Mouse (Mus musculus): ENCODE results near the gene Dlg4. TPM values are rescaled to one million over a fixed set of nuclear protein-coding genes. Genes with fewer than 3 reads are reported as not detected.

Dlg4 gene
- polyA plus RNA-seq, 1 experiment from 2014 or later, result 24.9 TPM

DNA sequence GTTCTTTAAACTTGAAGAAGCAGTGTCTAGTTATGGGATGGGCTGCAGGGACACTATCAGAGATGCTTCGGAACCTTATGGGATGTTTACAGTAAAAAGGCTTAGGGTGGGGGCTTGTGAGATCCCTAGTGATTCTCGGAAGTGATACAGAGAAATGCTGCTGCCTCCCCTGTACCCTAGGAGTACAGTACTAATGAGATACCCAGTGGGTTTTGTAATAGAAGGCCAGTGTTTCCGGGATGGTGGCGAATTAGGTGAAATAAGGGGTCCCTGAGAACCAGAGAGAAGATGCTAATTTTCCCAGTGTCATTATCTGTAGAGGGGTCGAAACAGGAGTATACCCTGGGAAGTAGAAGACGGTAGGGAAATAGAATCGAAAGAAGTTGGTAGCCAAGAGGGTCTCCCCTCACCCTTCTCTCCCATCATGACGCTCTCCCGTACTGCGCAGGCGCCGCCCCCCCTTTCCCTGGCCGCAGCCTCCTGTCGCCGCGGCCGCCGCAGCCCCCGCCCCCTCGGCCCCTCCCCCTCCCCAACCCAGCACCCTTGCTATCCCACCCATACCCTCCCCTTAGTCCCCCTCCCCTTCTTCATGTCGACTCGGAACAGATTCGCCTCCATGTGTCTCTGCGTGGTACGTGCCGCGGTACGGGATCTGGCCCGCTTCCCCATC, 6.9 kb downstream of the Dlg4 start:
- no peaks in the 10 kb centered on the region for H3K36me3 ChIP-seq (replicated peaks)
- H3K4me1 ChIP-seq, result peaks cover 88% of the 10 kb centered on the region
- peak overlapping the region; percentile 68 for H3K27ac ChIP-seq
- H3K9ac ChIP-seq, result peak overlapping the region; percentile 64
- H3K27me3 ChIP-seq, result no peaks in the 10 kb centered on the region
- H3K4me2 ChIP-seq, result peak overlapping the region; percentile 72
- H3K9me3 ChIP-seq, result no peaks in the 10 kb centered on the region
- ATAC-seq (ENCODE audit: low FRiP score), result no peak
- WGBS, result 3% methylated on average over 27 of the region's 29 CpGs
- H3K4me3 ChIP-seq (replicated peaks), result peak overlapping the region; percentile 41

DNA sequence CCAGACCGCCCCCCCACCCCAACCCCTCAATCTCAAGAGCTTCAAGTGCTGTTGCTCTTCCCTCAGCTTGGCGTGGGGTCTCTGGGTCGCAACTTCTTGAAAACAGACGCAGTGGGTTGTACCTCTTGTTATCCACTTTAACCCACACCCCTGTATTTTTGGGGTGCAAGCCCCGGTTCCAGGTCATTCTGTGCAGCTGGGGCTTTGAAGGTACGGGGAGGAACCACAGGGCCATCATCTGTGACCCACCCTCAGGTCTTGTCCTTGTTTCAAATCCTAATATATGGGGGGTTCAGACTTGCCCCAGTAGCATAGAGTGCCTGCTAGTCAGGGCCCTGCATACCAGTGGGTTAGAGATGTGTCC, 7.4 kb downstream of the Dlg4 start:
- no peaks in the 10 kb centered on the region for H3K9me3 ChIP-seq
- no peaks in the 10 kb centered on the region for H3K36me3 ChIP-seq (replicated peaks)
- H3K4me3 ChIP-seq (replicated peaks), result peak overlapping the region; percentile 41
- H3K4me2 ChIP-seq, result peak overlapping the region; percentile 72
- H3K27ac ChIP-seq, result peak overlapping the region; percentile 68
- 11% methylated on average over 5 of the region's 6 CpGs for WGBS
- H3K4me1 ChIP-seq, result peaks cover 86% of the 10 kb centered on the region
- H3K27me3 ChIP-seq, result no peaks in the 10 kb centered on the region
- no peak for ATAC-seq (ENCODE audit: low FRiP score)
- H3K9ac ChIP-seq, result peak overlapping the region; percentile 64

DNA sequence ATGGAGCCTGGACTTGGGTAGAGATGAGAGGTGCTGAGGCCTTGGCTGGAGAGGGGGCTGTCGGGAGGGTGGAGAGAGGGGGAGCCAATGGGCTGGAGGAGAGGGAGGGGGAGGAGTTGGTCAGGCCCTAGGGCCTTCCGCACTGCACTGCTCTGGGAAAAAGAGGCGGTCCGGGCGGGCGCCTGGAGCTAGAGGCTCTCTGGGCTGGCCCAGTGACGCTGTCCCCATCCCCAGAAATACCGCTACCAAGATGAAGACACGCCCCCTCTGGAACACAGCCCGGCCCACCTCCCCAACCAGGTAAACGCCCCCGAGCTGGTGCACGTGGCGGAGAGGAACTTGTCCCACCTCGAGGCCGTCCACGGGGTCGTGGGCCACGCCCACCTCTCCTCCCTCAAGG, 9.9 kb downstream of the Dlg4 start:
- peaks cover 87% of the 10 kb centered on the region for H3K4me1 ChIP-seq
- WGBS, result 1% methylated on average over 14 of the region's 19 CpGs
- peak overlapping the region; percentile 96 for H3K27ac ChIP-seq
- ATAC-seq (ENCODE audit: low FRiP score), result 0 out of 2 replicates have a peak, but pooled peaks have one; percentile 8
- no peaks in the 10 kb centered on the region for H3K9me3 ChIP-seq
- peaks cover 12% of the 10 kb centered on the region for H3K36me3 ChIP-seq (replicated peaks)
- no peaks in the 10 kb centered on the region for H3K27me3 ChIP-seq
- peak overlapping the region; percentile 36 for H3K9ac ChIP-seq
- peak overlapping the region; percentile 28 for H3K4me3 ChIP-seq (replicated peaks)
- H3K4me2 ChIP-seq, result peak overlapping the region; percentile 67

DNA sequence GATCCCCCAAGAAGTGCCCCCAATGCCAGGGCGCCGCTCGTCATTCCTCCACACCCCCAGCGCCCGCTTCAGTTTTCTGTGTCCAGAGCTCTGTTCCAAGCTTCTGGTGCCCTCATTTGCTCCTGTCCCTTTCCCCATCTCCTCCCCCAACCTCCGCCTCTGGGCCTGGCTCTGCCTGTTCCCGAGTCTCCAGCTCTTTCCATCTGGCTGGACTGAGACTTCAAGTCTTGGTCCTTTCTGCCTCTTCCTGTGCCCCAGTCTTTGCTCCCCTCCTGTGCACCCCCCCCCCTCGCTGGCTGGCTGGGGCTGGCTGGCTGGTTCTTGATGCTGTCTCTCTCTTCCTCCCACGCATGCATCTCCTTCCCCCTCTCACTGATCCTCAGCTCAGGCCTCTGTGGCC, 10.7 kb downstream of the Dlg4 start:
- WGBS, result 33% methylated on average over 9 of the region's 9 CpGs
- Histone ChIP-seq H3K36me3 (replicated peaks) (peaks cover 19% of the 10 kb centered on the region), H3K4me3 (replicated peaks) (peak overlapping the region; percentile 28), H3K9me3 (no peaks in the 10 kb centered on the region), H3K27ac (peak overlapping the region; percentile 96), H3K27me3 (no peaks in the 10 kb centered on the region), H3K4me2 (peak overlapping the region; percentile 67), H3K4me1 (peaks cover 82% of the 10 kb centered on the region), H3K9ac (peak overlapping the region; percentile 36)
- no peak for ATAC-seq (ENCODE audit: low FRiP score)

DNA sequence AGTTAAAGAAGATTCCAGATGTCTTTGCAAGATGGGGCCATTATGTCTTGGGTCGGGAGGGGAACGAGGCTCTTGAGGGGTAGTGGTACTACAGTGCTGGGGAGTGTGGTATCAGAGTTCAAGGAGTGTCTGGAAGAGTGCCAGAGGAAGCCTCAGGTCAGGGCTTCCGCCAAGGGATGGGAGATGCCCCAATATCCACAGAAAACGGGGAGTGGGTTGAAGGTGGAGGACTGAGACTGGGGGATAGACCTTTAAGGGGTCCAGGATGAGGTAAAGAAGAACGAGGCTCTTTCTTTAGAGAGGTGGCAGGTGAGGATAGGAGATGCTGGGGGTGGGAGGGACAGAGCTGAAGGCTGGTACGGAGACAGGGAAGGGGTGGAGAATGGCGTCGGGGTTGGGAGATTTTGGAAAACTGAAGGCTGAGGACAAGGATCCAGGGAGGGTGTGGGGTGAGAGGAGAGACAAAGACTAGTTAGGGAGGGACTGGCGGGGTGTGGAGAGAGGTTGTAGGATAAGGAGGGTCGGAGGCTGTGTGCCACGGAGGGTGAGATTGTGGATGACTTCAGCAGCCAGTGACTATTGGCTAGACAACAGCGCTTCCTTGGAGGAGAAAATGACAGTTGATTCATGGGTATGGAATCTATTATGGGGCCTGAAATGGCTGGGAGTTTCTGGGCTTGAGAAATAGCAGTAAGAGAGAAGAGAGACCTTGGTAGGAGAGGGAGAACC, 11.8 kb downstream of the Dlg4 start:
- Histone ChIP-seq H3K36me3 (replicated peaks) (peaks cover 27% of the 10 kb centered on the region), H3K27ac (peak overlapping the region; percentile 96), H3K9ac (peak overlapping the region; percentile 39), H3K27me3 (no peaks in the 10 kb centered on the region), H3K4me3 (replicated peaks) (peak overlapping the region; percentile 36), H3K4me2 (peak overlapping the region; percentile 67), H3K4me1 (peaks cover 70% of the 10 kb centered on the region), H3K9me3 (no peaks in the 10 kb centered on the region)
- WGBS, result 21% methylated on average over 12 of the region's 12 CpGs
- peak; percentile 2; the same call in 1 of the 2 replicates for ATAC-seq (ENCODE audit: low FRiP score)

DNA sequence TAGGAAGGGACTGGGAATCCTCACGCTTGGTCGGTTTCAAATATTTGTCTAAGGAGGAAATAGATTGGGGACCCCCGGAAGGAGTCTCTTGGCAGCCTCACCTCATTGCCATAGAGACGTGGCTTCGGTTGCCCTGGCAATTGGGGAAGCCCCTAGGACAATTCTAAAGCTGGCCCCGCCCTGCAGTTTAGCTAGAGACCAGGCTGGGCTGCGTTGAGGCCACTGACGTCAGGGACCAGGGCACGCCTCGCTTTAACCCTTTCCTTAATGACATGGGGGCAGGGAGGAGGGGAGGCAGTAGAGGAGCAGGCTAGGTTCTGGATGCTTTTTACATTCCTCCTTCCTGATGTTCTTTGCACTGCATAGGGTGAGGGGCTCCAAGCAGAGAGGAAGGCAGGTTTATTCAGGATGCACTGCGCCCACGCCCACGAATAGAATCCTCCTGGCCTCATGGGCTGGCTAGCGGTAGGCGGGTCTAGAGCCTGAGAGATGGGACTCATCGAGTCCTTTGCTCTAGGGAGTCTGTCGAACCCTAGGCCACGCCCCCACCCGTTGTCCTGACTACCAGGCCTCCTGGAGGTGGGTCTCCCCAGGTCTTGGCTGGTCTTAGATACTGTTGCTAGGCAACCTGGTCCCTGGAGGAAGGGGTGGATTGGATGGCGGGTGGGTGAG, 12.5 kb downstream of the Dlg4 start:
- Histone ChIP-seq H3K4me2 (peak overlapping the region; percentile 67), H3K27me3 (no peaks in the 10 kb centered on the region), H3K4me1 (peaks cover 64% of the 10 kb centered on the region), H3K4me3 (replicated peaks) (peak overlapping the region; percentile 36), H3K27ac (peak overlapping the region; percentile 96), H3K36me3 (replicated peaks) (peaks cover 33% of the 10 kb centered on the region), H3K9ac (peak overlapping the region; percentile 57), H3K9me3 (no peaks in the 10 kb centered on the region)
- peak; percentile 95 for ATAC-seq (ENCODE audit: low FRiP score)
- WGBS, result 0% methylated on average over 20 of the region's 20 CpGs

DNA sequence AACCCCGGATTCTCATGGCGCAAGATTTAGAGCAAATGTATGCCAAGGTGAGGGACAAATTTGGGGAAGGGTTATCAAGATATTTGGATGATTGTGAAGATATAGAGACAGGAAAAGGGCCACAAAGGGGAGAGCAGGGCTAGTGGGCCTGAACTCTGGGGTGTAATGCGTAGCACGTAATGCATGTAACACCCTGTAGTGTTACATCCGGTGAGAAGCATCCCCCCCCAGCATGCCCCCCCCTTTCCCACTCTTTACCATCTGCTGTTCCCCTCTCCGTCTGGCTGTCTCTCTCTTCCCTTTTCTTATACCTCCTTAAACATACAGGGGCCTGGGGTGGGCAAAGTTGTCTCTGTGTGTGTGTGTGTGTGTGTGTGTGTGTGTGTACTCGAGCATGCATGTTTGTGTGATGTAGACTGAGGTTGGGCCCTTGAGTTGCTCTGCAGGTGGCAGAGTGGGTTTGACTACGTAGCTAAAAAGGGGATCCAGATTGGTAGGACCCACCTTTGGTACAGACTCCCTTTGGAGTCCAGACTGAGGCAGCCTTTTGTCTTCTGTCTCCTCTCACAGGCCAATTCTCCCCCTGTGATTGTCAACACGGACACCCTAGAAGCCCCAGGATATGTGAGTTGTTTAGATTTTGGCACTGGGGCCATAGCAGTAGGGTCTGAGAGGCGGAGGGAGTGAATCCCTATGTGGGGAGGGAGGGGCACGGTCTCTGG, 13.2 kb downstream of the Dlg4 start:
- Histone ChIP-seq H3K4me1 (peaks cover 57% of the 10 kb centered on the region), H3K27ac (peak overlapping the region; percentile 96), H3K4me3 (replicated peaks) (peak overlapping the region; percentile 36), H3K27me3 (no peaks in the 10 kb centered on the region), H3K4me2 (peak overlapping the region; percentile 67), H3K9me3 (no peaks in the 10 kb centered on the region), H3K36me3 (replicated peaks) (peaks cover 37% of the 10 kb centered on the region), H3K9ac (peak overlapping the region; percentile 57)
- 23% methylated on average over 11 of the region's 11 CpGs for WGBS
- peak; percentile 56 for ATAC-seq (ENCODE audit: low FRiP score)

DNA sequence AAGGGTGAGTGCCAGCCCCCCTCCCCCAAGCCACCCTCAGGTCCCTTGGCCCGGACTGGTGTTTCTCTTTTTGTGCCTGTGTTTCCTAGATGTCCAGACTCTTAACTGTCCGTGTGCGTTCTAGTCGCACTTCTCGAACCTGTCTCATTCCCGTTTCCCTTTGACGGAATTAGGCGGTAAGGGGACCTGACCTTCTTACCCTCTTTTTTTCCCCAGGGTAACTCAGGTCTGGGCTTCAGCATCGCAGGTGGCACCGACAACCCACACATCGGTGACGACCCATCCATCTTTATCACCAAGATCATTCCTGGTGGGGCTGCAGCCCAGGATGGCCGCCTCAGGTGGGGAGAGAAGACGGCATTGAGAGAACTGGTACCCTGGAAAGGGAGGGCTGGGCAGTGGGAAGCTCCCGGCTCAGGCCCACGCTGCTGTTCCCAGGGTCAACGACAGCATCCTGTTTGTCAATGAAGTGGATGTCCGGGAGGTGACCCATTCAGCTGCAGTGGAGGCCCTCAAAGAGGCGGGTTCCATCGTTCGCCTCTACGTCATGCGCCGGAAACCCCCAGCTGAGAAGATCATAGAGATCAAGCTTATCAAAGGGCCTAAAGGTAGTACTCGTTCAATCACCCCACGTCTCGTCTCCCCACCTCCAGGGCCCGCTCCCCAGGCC, 14.0 kb downstream of the Dlg4 start:
- no peak for ATAC-seq (ENCODE audit: low FRiP score)
- WGBS, result 94% methylated on average over 28 of the region's 28 CpGs
- Histone ChIP-seq H3K4me3 (replicated peaks) (peak overlapping the region; percentile 36; the same call in 1 of the 2 replicates), H3K36me3 (replicated peaks) (peaks cover 39% of the 10 kb centered on the region), H3K4me1 (peaks cover 49% of the 10 kb centered on the region), H3K9ac (0 out of 2 replicates have a peak overlapping the region, but pooled peaks have one; percentile 57), H3K27ac (peak overlapping the region; percentile 96), H3K9me3 (no peaks in the 10 kb centered on the region), H3K4me2 (peak overlapping the region; percentile 67), H3K27me3 (no peaks in the 10 kb centered on the region)

DNA sequence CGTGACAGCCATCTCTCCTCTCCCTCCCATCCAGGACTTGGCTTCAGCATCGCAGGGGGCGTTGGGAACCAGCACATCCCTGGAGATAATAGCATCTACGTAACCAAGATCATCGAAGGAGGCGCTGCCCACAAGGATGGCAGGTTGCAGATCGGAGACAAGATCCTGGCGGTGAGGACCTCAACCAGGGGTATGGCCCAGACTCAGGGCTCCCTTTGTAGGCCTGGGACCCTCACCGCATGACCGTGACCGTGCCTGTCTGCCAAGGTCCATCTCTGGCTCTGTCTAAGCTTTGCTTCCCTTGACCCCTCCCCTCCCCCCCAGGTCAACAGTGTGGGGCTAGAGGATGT, 14.6 kb downstream of the Dlg4 start:
- H3K9me3 ChIP-seq, result no peaks in the 10 kb centered on the region
- no peak for ATAC-seq (ENCODE audit: low FRiP score)
- no peaks in the 10 kb centered on the region for H3K27me3 ChIP-seq
- H3K9ac ChIP-seq, result no peak overlapping the region
- 0 out of 2 replicates have a peak overlapping the region, but pooled peaks have one; percentile 67 for H3K4me2 ChIP-seq
- H3K4me3 ChIP-seq (replicated peaks), result no peak overlapping the region
- 96% methylated on average over 11 of the region's 11 CpGs for WGBS
- H3K4me1 ChIP-seq, result peaks cover 44% of the 10 kb centered on the region
- H3K27ac ChIP-seq, result no peak overlapping the region
- H3K36me3 ChIP-seq (replicated peaks), result peaks cover 39% of the 10 kb centered on the region

DNA sequence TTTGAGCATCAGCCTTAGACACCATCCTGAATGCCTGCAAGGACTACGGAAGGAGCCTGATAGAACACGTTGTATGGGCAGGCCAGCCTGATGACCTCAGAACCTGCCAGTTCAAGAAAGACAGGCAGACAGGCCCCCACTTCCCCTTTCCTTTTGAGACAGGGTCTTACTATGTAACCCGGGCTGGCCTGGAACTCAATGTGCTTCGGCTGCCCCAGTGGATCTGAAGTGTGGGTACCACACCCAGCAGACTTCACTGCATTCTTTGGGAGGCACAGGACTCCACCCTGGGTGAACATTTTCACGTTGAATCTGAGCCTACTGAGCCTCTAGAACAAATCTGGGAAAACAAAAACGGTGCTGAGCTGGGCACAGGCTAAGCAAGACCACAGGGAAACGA, 21.4 kb downstream of the Dlg4 start:
- peaks cover 73% of the 10 kb centered on the region for H3K36me3 ChIP-seq (replicated peaks)
- 88% methylated on average over 7 of the region's 7 CpGs for WGBS

DNA sequence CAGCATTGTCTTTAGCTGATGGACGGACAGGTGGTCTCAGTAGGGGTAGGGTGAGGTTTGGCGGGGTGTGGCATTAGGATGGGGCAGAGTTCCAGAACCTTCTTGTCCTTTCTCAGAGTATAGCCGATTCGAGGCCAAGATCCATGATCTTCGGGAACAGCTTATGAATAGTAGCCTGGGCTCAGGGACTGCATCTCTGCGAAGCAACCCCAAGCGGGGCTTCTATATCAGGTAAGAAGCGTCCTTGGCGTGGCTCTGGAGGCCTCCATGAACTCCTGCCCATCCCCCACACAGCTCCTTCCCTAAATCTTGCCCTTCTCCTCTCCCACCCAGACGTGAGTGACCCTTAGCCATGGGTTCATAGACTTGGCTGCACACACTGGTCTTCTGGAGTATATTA, 22.9 kb downstream of the Dlg4 start:
- H3K9ac ChIP-seq, result no peak overlapping the region
- no peak overlapping the region for H3K4me2 ChIP-seq
- 90% methylated on average over 10 of the region's 10 CpGs for WGBS
- peaks cover 4% of the 10 kb centered on the region; the same call in 1 of the 2 replicates for H3K4me1 ChIP-seq
- H3K27ac ChIP-seq, result no peak overlapping the region
- ATAC-seq (ENCODE audit: low FRiP score), result no peak
- no peaks in the 10 kb centered on the region for H3K27me3 ChIP-seq
- peaks cover 76% of the 10 kb centered on the region for H3K36me3 ChIP-seq (replicated peaks)
- no peak overlapping the region for H3K4me3 ChIP-seq (replicated peaks)
- H3K9me3 ChIP-seq, result no peaks in the 10 kb centered on the region

More for the DNA sequence above, 21.4 kb downstream of the Dlg4 start:
- H3K9ac ChIP-seq, result no peak overlapping the region
- ATAC-seq (ENCODE audit: low FRiP score), result no peak
- H3K4me1 ChIP-seq, result 0 out of 2 replicates have a peak, but pooled peaks cover 3% of the 10 kb centered on the region
- H3K27ac ChIP-seq, result no peak overlapping the region
- H3K9me3 ChIP-seq, result no peaks in the 10 kb centered on the region
- no peaks in the 10 kb centered on the region for H3K27me3 ChIP-seq
- no peak overlapping the region for H3K4me3 ChIP-seq (replicated peaks)
- no peak overlapping the region for H3K4me2 ChIP-seq
